Mouse (Mus musculus): Measurements from ENCODE around the gene Myo5c. TPM values are rescaled to one million over a fixed set of nuclear protein-coding genes. Genes with fewer than 3 reads are reported as not detected.
A peak's percentile ranks its signal among the peaks of the same experiment; 100 is the strongest.

Gene Myo5c
- total and polyA plus RNA-seq, 2 experiments from 2014 or later: 0.26 to 0.30 TPM

GRCm38 (mm10) chr9:75275051-75275450 lies 43.2 kb downstream of the Myo5c start:
- 92% methylated on average over 9 of the region's 9 CpGs for WGBS
- H3K9me3 ChIP-seq (ENCODE audit: low read length): no peaks in the 10 kb centered on the region
- no peak overlapping the region for H3K4me2 ChIP-seq (ENCODE audit: low read depth, low read length)
- H3K36me3 ChIP-seq (ENCODE audit: insufficient read depth, low read length): no peaks in the 10 kb centered on the region
- no peaks in the 10 kb centered on the region for H3K27me3 ChIP-seq (ENCODE audit: insufficient read depth, low read length)
- DNase-seq (ENCODE audit: low spot score) (no peak), ATAC-seq (0 out of 2 replicates have a peak, but pooled peaks have one; percentile 18)
- H3K4me3 ChIP-seq (ENCODE audit: low read length): no peak overlapping the region
- H3K27ac ChIP-seq: no peak overlapping the region
- peak; percentile 5; the same call in 1 of the 2 replicates for TF ChIP-seq CTCF (IDR thresholded peaks at IDR 0.05; ENCODE audit: low read depth)
- no peaks in the 10 kb centered on the region for H3K4me1 ChIP-seq (ENCODE audit: insufficient read depth, low read length)
- no peak overlapping the region for H3K9ac ChIP-seq (replicated peaks; ENCODE audit: low read length)

DNA sequence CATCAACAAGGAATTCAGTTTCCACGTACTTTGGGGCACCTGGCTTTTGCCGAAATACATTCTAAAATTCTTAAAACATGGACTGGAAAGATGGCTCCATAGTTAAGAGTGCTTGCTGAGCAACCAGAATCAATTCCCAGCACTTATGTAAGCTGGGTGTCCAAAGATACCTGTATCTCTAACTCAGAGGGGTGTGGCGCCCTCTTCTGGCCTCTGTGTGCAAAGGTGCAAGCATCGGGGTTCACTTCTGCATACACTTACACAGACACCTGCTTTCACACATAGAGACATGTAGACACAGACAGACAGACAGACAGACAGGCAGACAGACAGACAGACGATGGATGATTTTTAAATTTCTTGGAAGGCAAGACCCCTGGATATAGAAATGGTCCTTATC lies 49.0 kb downstream of the Myo5c start:
- Histone ChIP-seq H3K27ac (no peak overlapping the region), H3K4me2 (ENCODE audit: low read depth, low read length) (no peak overlapping the region), H3K36me3 (ENCODE audit: insufficient read depth, low read length) (no peaks in the 10 kb centered on the region), H3K9me3 (ENCODE audit: low read length) (no peaks in the 10 kb centered on the region), H3K4me3 (ENCODE audit: low read length) (no peak overlapping the region), H3K4me1 (ENCODE audit: insufficient read depth, low read length) (no peaks in the 10 kb centered on the region), H3K9ac (replicated peaks; ENCODE audit: low read length) (no peak overlapping the region), H3K27me3 (ENCODE audit: insufficient read depth, low read length) (no peaks in the 10 kb centered on the region)
- peak; percentile 56 for TF ChIP-seq CTCF (IDR thresholded peaks at IDR 0.05; ENCODE audit: low read depth)
- WGBS: 44% methylated on average over 5 of the region's 5 CpGs
- no peak for ATAC-seq
- peak; percentile 62 for DNase-seq (ENCODE audit: low spot score)

DNA sequence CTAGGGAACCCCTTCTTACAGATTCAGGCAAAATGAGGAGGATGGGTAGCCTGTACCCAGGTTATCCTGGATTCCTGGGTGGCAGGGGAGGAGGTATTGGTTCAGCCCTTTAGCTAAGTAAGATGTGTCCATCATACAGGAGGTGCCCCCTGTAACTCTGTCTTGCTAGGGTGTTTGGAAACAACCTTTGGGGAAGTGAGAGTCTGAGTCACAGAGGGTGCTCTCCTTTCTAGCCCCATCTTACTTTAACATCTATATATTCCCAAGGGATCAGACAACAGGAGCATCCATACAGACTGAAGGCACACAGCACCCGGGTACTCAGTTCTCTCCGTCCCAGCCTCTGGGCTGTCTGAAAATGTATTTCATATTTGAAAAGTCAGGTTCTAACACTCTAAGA lies 50.4 kb downstream of the Myo5c start:
- ATAC-seq (no peak), DNase-seq (ENCODE audit: low spot score) (no peak)
- Histone ChIP-seq H3K4me2 (ENCODE audit: low read depth, low read length) (no peak overlapping the region), H3K4me3 (ENCODE audit: low read length) (no peak overlapping the region), H3K36me3 (ENCODE audit: insufficient read depth, low read length) (no peaks in the 10 kb centered on the region), H3K27me3 (ENCODE audit: insufficient read depth, low read length) (no peaks in the 10 kb centered on the region), H3K9me3 (ENCODE audit: low read length) (no peaks in the 10 kb centered on the region), H3K4me1 (ENCODE audit: insufficient read depth, low read length) (no peaks in the 10 kb centered on the region), H3K27ac (no peak overlapping the region), H3K9ac (replicated peaks; ENCODE audit: low read length) (no peak overlapping the region)
- TF ChIP-seq CTCF (IDR thresholded peaks at IDR 0.05; ENCODE audit: low read depth): no peak
- WGBS: 87% methylated on average over 2 of the region's 2 CpGs

GRCm38 (mm10) chr9:75282830-75283229 lies 51.0 kb downstream of the Myo5c start:
- Histone ChIP-seq H3K27me3 (ENCODE audit: insufficient read depth, low read length) (no peaks in the 10 kb centered on the region), H3K9ac (replicated peaks; ENCODE audit: low read length) (no peak overlapping the region), H3K4me1 (ENCODE audit: insufficient read depth, low read length) (no peaks in the 10 kb centered on the region), H3K9me3 (ENCODE audit: low read length) (no peaks in the 10 kb centered on the region), H3K27ac (no peak overlapping the region), H3K4me2 (ENCODE audit: low read depth, low read length) (no peak overlapping the region), H3K36me3 (ENCODE audit: insufficient read depth, low read length) (no peaks in the 10 kb centered on the region), H3K4me3 (ENCODE audit: low read length) (no peak overlapping the region)
- WGBS: 12% methylated on average over 3 of the region's 3 CpGs
- ATAC-seq: peak; percentile 65
- peak; percentile 84 for DNase-seq (ENCODE audit: low spot score)
- TF ChIP-seq CTCF (IDR thresholded peaks at IDR 0.05; ENCODE audit: low read depth): peak; percentile 90

DNA sequence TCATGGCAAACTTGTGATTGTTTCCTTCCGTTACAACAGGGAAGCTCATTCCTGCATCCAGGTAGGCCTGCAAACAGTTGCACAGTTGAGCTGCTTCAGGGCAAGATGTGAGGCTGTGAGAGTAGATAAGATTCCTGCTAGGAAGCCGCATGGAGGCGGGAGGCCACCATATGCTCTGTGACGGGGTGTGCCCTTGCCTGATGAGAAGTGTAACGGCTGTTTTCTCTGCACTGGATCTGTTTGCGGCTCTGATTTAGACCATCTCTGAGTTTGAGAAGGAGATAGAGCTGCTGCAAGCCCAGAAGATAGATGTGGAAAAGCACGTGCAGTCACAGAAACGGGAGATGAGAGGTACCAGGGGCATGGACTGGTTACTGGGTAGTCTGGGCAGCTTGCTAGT lies 51.8 kb downstream of the Myo5c start:
- Histone ChIP-seq H3K4me2 (ENCODE audit: low read depth, low read length) (no peak overlapping the region), H3K36me3 (ENCODE audit: insufficient read depth, low read length) (no peaks in the 10 kb centered on the region), H3K9me3 (ENCODE audit: low read length) (no peaks in the 10 kb centered on the region), H3K27me3 (ENCODE audit: insufficient read depth, low read length) (no peaks in the 10 kb centered on the region), H3K4me1 (ENCODE audit: insufficient read depth, low read length) (no peaks in the 10 kb centered on the region), H3K4me3 (ENCODE audit: low read length) (no peak overlapping the region), H3K9ac (replicated peaks; ENCODE audit: low read length) (no peak overlapping the region), H3K27ac (no peak overlapping the region)
- 74% methylated on average over 8 of the region's 8 CpGs for whole genome bisulfite sequencing
- ATAC-seq: no peak; the same call in 1 of the 2 replicates
- no peak for DNase-seq (ENCODE audit: low spot score)
- no peak for TF ChIP-seq CTCF (IDR thresholded peaks at IDR 0.05; ENCODE audit: low read depth)

GRCm38 (mm10) chr9:75285363-75285762 lies 53.5 kb downstream of the Myo5c start:
- Histone ChIP-seq H3K9ac (replicated peaks; ENCODE audit: low read length) (no peak overlapping the region), H3K27me3 (ENCODE audit: insufficient read depth, low read length) (no peaks in the 10 kb centered on the region), H3K4me3 (ENCODE audit: low read length) (no peak overlapping the region), H3K9me3 (ENCODE audit: low read length) (no peaks in the 10 kb centered on the region), H3K27ac (no peak overlapping the region), H3K36me3 (ENCODE audit: insufficient read depth, low read length) (no peaks in the 10 kb centered on the region), H3K4me2 (ENCODE audit: low read depth, low read length) (no peak overlapping the region), H3K4me1 (ENCODE audit: insufficient read depth, low read length) (no peaks in the 10 kb centered on the region)
- DNase-seq (ENCODE audit: low spot score): no peak
- WGBS: 75% methylated on average over 6 of the region's 6 CpGs
- no peak for ATAC-seq
- TF ChIP-seq CTCF (IDR thresholded peaks at IDR 0.05; ENCODE audit: low read depth): no peak

DNA sequence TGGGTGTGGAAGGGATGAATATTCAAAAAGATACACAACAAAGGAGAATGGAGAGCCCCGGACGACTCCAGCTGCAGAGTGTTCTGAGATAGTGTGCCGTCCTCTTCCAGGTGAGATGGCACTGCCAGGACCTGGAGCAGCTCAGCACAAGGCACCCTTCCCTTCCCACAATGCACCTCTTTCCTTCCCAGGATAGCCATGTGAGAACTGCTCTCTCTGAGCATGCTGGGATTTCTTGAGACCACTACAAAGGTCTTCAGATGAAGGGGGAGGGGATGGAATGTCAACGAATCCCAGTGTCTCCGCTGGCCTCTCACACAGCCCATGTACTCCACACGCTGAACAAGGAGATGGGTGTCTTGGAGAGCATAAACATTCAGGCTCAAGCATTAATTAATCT lies 55.8 kb downstream of the Myo5c start:
- Histone ChIP-seq H3K9me3 (ENCODE audit: low read length) (no peaks in the 10 kb centered on the region), H3K4me3 (ENCODE audit: low read length) (no peak overlapping the region), H3K36me3 (ENCODE audit: insufficient read depth, low read length) (no peaks in the 10 kb centered on the region), H3K27me3 (ENCODE audit: insufficient read depth, low read length) (no peaks in the 10 kb centered on the region), H3K9ac (replicated peaks; ENCODE audit: low read length) (no peak overlapping the region), H3K4me1 (ENCODE audit: insufficient read depth, low read length) (no peaks in the 10 kb centered on the region), H3K27ac (no peak overlapping the region), H3K4me2 (ENCODE audit: low read depth, low read length) (no peak overlapping the region)
- no peak for TF ChIP-seq CTCF (IDR thresholded peaks at IDR 0.05; ENCODE audit: low read depth)
- 68% methylated on average over 6 of the region's 6 CpGs for WGBS
- DNase-seq (ENCODE audit: low spot score) (no peak), ATAC-seq (no peak)
